Mouse (Mus musculus) kidney, adult 2 months (tissue): ENCODE results near the gene Pik3r2. TPM values are rescaled to one million over a fixed set of nuclear protein-coding genes. Genes with fewer than 3 reads are reported as not detected.

ENCODE experiments used
- DNase-seq: peaks from one replicate; pipeline ENCODE4 v3.0.0; 2021
- H3K27ac ChIP-seq: fragments of 200-500 bp; 2 replicates; pipeline ENCODE4 v1.5.1; 2012; ENCODE audit warnings: low read depth, low read length, control low read depth, inconsistent platforms; ENCODE audit not compliant: insufficient read depth
- H3K27me3 ChIP-seq: fragments of 200-500 bp; replicated peaks from 2 replicates; pipeline ENCODE4 v1.6.1; 2012; ENCODE audit warnings: mild to moderate bottlenecking, moderate library complexity, low read length, inconsistent platforms; ENCODE audit not compliant: control insufficient read depth, insufficient read depth
- H3K36me3 ChIP-seq: fragments of 200-500 bp; 2 replicates; pipeline ENCODE4 v1.6.1; 2012; ENCODE audit warnings: mild to moderate bottlenecking, moderate library complexity, low read length, inconsistent platforms; ENCODE audit not compliant: control insufficient read depth, insufficient read depth
- H3K4me1 ChIP-seq: fragments of 200-500 bp; 2 replicates; pipeline ENCODE4 v1.6.1; 2011; ENCODE audit warnings: low read length; ENCODE audit not compliant: control insufficient read depth, insufficient read depth
- H3K4me3 ChIP-seq: fragments of 200-500 bp; 2 replicates; pipeline ENCODE4 v1.5.1; 2011; ENCODE audit warnings: mild to moderate bottlenecking, low read depth, low read length, control low read depth; ENCODE audit not compliant: insufficient read depth
- CTCF ChIP-seq: fragments of 200-500 bp; conservative IDR thresholded peaks from 2 replicates; pipeline ENCODE4 v1.5.1; 2011; ENCODE audit warnings: low read depth, mild to moderate bottlenecking, control low read depth, low read length, moderate library complexity, mixed read lengths; ENCODE audit not compliant: insufficient read depth, insufficient read length
- POLR2A ChIP-seq: fragments of 200-500 bp; IDR thresholded peaks from one replicate; pipeline ENCODE4 v1.6.1; 2011; ENCODE audit warnings: low read depth, low read length, control low read depth
- WGBS: fragments of 180-500 bp; shearing (Covaris S2); methylation state at CpG from one replicate; pipeline ENCODE4 v1.1.7; 2018; 5-methylcytosine and 5-hydroxymethylcytosine counted together
- polyA plus RNA-seq: library from polyadenylated mRNA; depleted of rRNA; stranded (reverse); fragments of >200 nt; gene quantifications from 2 replicates; pipeline ENCODE4 v1.2.3, GENCODE M21; 2012

Gene Pik3r2
- polyA plus RNA-seq, 1 experiment: 60.5 TPM

GRCm38 (mm10) chr8:70798281-70798680 lies 21.8 kb upstream of the Pik3r2 start:
- Histone ChIP-seq H3K4me1 (peaks cover under 1% of the 10 kb centered on the region; the same call in 1 of the 2 replicates), H3K36me3 (no peaks in the 10 kb centered on the region), H3K27ac (peak overlapping the region; percentile 93), H3K4me3 (no peak overlapping the region), H3K27me3 (no peaks in the 10 kb centered on the region)
- 11% methylated on average over 15 of the region's 15 CpGs for WGBS
- no peak for TF ChIP-seq CTCF
- peak; percentile 89 for DNase-seq

- H3K27me3 ChIP-seq: no peaks in the 10 kb centered on the region
- H3K4me3 ChIP-seq: peak overlapping the region; percentile 48
- peak; percentile 96 for DNase-seq
- peak overlapping the region; percentile 93 for H3K27ac ChIP-seq
- H3K36me3 ChIP-seq: no peaks in the 10 kb centered on the region
- TF ChIP-seq CTCF (no peak), POLR2A (no peak)
- under 1% methylated on average over 56 of the region's 57 CpGs for WGBS
- H3K4me1 ChIP-seq: peaks cover 6% of the 10 kb centered on the region; the same call in 1 of the 2 replicates
These were observed 20.9 kb upstream of the Pik3r2 start for GRCm38 (mm10) chr8:70797081-70798070.

GRCm38 (mm10) chr8:70796403-70797080 lies 20.0 kb upstream of the Pik3r2 start:
- WGBS: 6% methylated on average over 54 of the region's 54 CpGs
- Histone ChIP-seq H3K36me3 (no peaks in the 10 kb centered on the region), H3K27me3 (no peaks in the 10 kb centered on the region), H3K4me3 (peak overlapping the region; percentile 48), H3K4me1 (peaks cover 10% of the 10 kb centered on the region; the same call in 1 of the 2 replicates), H3K27ac (peak overlapping the region; percentile 54)
- DNase-seq: no peak
- no peak for TF ChIP-seq CTCF

GRCm38 (mm10) chr8:70795370-70795769 lies 18.9 kb upstream of the Pik3r2 start:
- Histone ChIP-seq H3K27me3 (no peaks in the 10 kb centered on the region), H3K36me3 (no peaks in the 10 kb centered on the region), H3K27ac (no peak overlapping the region), H3K4me1 (peaks cover 12% of the 10 kb centered on the region; the same call in 1 of the 2 replicates), H3K4me3 (no peak overlapping the region)
- WGBS: 96% methylated on average over 2 of the region's 2 CpGs
- DNase-seq: no peak
- TF ChIP-seq CTCF: peak; percentile 41; the same call in 1 of the 2 replicates
- TF ChIP-seq POLR2A: no peak

- Histone ChIP-seq H3K4me3 (no peak overlapping the region), H3K27me3 (no peaks in the 10 kb centered on the region), H3K4me1 (peaks cover 12% of the 10 kb centered on the region; the same call in 1 of the 2 replicates), H3K36me3 (no peaks in the 10 kb centered on the region), H3K27ac (no peak overlapping the region)
- TF ChIP-seq POLR2A (no peak), CTCF (no peak)
- DNase-seq: no peak
- 92% methylated on average over 2 of the region's 2 CpGs for WGBS
These were observed 17.7 kb upstream of the Pik3r2 start for GRCm38 (mm10) chr8:70794215-70794614.

GRCm38 (mm10) chr8:70792700-70793099 lies 16.2 kb upstream of the Pik3r2 start:
- Histone ChIP-seq H3K4me1 (peaks cover 12% of the 10 kb centered on the region; the same call in 1 of the 2 replicates), H3K36me3 (no peaks in the 10 kb centered on the region), H3K27ac (peak overlapping the region; percentile 72; the same call in 1 of the 2 replicates), H3K27me3 (no peaks in the 10 kb centered on the region), H3K4me3 (peak overlapping the region; percentile 61)
- 1% methylated on average over 20 of the region's 20 CpGs for WGBS
- no peak for TF ChIP-seq POLR2A
- no peak for TF ChIP-seq CTCF
- DNase-seq: peak; percentile 94
